Mouse (Mus musculus) G1E (cell line): ENCODE results near the gene Gart.

Experiments
- CTCF ChIP-seq: IDR thresholded peaks from 2 replicates; pipeline ENCODE4 v1.5.1; 2012; ENCODE audit warnings: low read depth, low read length, inconsistent platforms, mixed read lengths
- GATA1 ChIP-seq: IDR thresholded peaks from 2 replicates; pipeline ENCODE4 v1.6.1; 2012; ENCODE audit warnings: borderline replicate concordance, low read length, inconsistent platforms, mixed read lengths
- GATA2 ChIP-seq: IDR thresholded peaks from 2 replicates; pipeline ENCODE4 v1.6.1; 2012; ENCODE audit warnings: low read depth, low read length, inconsistent platforms, borderline replicate concordance
- POLR2AphosphoS5 ChIP-seq: IDR thresholded peaks from 2 replicates; pipeline ENCODE4 v1.6.1; 2012; ENCODE audit warnings: low read depth, low read length, inconsistent platforms; ENCODE audit not compliant: insufficient replicate concordance
- TAL1 ChIP-seq: conservative IDR thresholded peaks from 2 replicates; pipeline ENCODE4 v1.6.1; 2012; ENCODE audit warnings: low read depth, low read length, inconsistent platforms, mixed read lengths

GRCm38 (mm10) chr16:91609501-91610245, 37.1 kb downstream of the Gart start:
- no peak for TF ChIP-seq CTCF
- no peak for TF ChIP-seq POLR2AphosphoS5
- no peak for TF ChIP-seq TAL1
- no peak for TF ChIP-seq GATA1
- TF ChIP-seq GATA2: no peak
